Mouse (Mus musculus) heart, embryonic 10.5 days (tissue): ENCODE data around the gene Rasgef1a. TPM values are rescaled to one million over a fixed set of nuclear protein-coding genes. Genes with fewer than 3 reads are reported as not detected.

ENCODE experiments used
- DNase-seq: peaks from one replicate; pipeline ENCODE4 v3.0.0-alpha.2; 2017; ENCODE audit warnings: low spot score
- H3K27ac ChIP-seq: fragments of 300-500 bp; sonication (generic); 2 replicates; pipeline ENCODE4 v1.5.1; 2016; ENCODE audit warnings: mild to moderate bottlenecking
- H3K27me3 ChIP-seq: fragments of 300-500 bp; sonication (generic); 2 replicates; pipeline ENCODE4 v1.6.1; 2016; ENCODE audit warnings: mild to moderate bottlenecking; ENCODE audit not compliant: poor library complexity, insufficient read depth, severe bottlenecking
- H3K36me3 ChIP-seq: fragments of 300-500 bp; sonication (generic); 2 replicates; pipeline ENCODE4 v1.6.1; 2016; ENCODE audit warnings: mild to moderate bottlenecking, moderate library complexity
- H3K4me1 ChIP-seq: fragments of 300-500 bp; sonication (generic); 2 replicates; pipeline ENCODE4 v1.6.1; 2016; ENCODE audit warnings: mild to moderate bottlenecking
- H3K4me3 ChIP-seq: fragments of 300-500 bp; sonication (generic); 2 replicates; pipeline ENCODE4 v1.5.1; 2016; ENCODE audit warnings: mild to moderate bottlenecking, moderate library complexity
- H3K9me3 ChIP-seq: fragments of 300-500 bp; sonication (generic); 2 replicates; pipeline ENCODE4 v1.6.1; 2016; ENCODE audit warnings: mild to moderate bottlenecking, moderate library complexity
- WGBS: fragments of 180-500 bp; shearing (Covaris S2); methylation state at CpG from one replicate; pipeline ENCODE4 v1.1.7; 2016; 5-methylcytosine and 5-hydroxymethylcytosine counted together
- polyA plus RNA-seq: library from polyadenylated mRNA; unstranded; fragments of >200 nt; fragmentation: Nextera tagmentation; extraction: Ambion mirVana; gene quantifications from 2 replicates; pipeline ENCODE4 v1.2.1, GENCODE M21; 2016

Gene Rasgef1a
- polyA plus RNA-seq, 1 experiment from 2014 or later, result 0.35 TPM

DNA sequence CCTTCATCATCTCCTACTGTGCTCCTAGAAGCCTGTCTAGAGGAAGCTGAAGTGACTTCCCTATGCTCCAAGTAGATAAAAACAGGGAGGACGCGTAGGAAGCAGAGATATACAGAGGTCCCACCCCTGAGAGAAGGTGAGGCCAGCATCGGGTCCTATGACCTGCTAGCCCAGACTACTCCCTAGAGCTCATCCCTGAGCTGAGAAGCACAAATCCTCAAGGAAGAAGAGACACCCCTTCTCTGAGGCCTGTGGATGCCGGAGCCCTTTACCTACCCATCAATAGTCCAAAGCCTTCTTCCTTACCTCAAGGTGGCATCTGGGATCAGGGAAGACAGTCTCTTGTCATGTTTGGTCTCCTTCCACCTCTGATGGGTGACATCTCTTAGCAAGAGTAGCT is 69.5 kb downstream of the Rasgef1a start:
- no peak for DNase-seq
- peaks cover 17% of the 10 kb centered on the region for H3K4me1 ChIP-seq
- peaks cover 38% of the 10 kb centered on the region for H3K27me3 ChIP-seq
- 69% methylated on average over 4 of the region's 4 CpGs for WGBS
- H3K36me3 ChIP-seq, result no peaks in the 10 kb centered on the region
- no peak overlapping the region for H3K27ac ChIP-seq
- H3K9me3 ChIP-seq, result no peaks in the 10 kb centered on the region
- no peak overlapping the region for H3K4me3 ChIP-seq

- Histone ChIP-seq H3K27ac (no peak overlapping the region), H3K36me3 (no peaks in the 10 kb centered on the region), H3K4me1 (0 out of 2 replicates have a peak, but pooled peaks cover 6% of the 10 kb centered on the region), H3K27me3 (peaks cover 33% of the 10 kb centered on the region), H3K4me3 (no peak overlapping the region), H3K9me3 (no peaks in the 10 kb centered on the region)
- DNase-seq, result peak; percentile 73
- 68% methylated on average over 3 of the region's 3 CpGs for WGBS
Measured at GRCm38 (mm10) chr6:118082384-118082783, 71.1 kb downstream of the Rasgef1a start.

- no peak for DNase-seq
Measured at GRCm38 (mm10) chr6:118083608-118084007, 72.4 kb downstream of the Rasgef1a start.

DNA sequence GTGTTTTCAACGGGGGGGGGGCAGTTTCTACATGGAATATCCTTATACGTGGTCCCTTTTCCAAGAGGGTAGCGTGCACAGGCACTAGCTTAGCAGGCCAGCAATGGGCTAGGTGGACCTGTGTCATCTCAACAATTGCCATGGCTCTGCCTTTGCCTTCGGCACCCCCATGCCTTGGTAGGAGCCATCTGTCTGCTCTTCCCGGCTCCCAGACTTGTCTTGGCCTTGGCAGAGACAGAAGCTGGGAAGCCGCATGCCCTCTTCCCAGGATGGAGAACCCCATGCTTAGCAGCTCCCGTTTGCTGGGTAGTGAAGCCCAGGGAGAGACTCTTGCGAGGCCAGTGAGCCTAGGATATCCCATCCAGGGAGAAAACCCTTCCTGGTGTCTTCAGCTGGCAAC is 73.4 kb downstream of the Rasgef1a start:
- DNase-seq, result no peak
- Histone ChIP-seq H3K27ac (no peak overlapping the region), H3K36me3 (no peaks in the 10 kb centered on the region), H3K4me3 (no peak overlapping the region), H3K4me1 (0 out of 2 replicates have a peak, but pooled peaks cover 3% of the 10 kb centered on the region), H3K9me3 (no peaks in the 10 kb centered on the region), H3K27me3 (peaks cover 13% of the 10 kb centered on the region)
- 85% methylated on average over 8 of the region's 8 CpGs for WGBS

More at GRCm38 (mm10) chr6:118083608-118084007, 72.4 kb downstream of the Rasgef1a start:
- 71% methylated on average over 6 of the region's 6 CpGs for WGBS
- Histone ChIP-seq H3K9me3 (no peaks in the 10 kb centered on the region), H3K27me3 (peaks cover 23% of the 10 kb centered on the region), H3K4me1 (0 out of 2 replicates have a peak, but pooled peaks cover 6% of the 10 kb centered on the region), H3K27ac (no peak overlapping the region), H3K4me3 (no peak overlapping the region), H3K36me3 (no peaks in the 10 kb centered on the region)

GRCm38 (mm10) chr6:118087955-118088354 is 76.7 kb downstream of the Rasgef1a start:
- WGBS, result 52% methylated on average over 8 of the region's 8 CpGs
- H3K9me3 ChIP-seq, result no peaks in the 10 kb centered on the region
- H3K4me3 ChIP-seq, result no peak overlapping the region
- H3K27me3 ChIP-seq, result 0 out of 2 replicates have a peak, but pooled peaks cover 1% of the 10 kb centered on the region
- DNase-seq, result no peak
- H3K27ac ChIP-seq, result no peak overlapping the region
- H3K4me1 ChIP-seq, result 0 out of 2 replicates have a peak, but pooled peaks cover 3% of the 10 kb centered on the region
- H3K36me3 ChIP-seq, result no peaks in the 10 kb centered on the region

DNA sequence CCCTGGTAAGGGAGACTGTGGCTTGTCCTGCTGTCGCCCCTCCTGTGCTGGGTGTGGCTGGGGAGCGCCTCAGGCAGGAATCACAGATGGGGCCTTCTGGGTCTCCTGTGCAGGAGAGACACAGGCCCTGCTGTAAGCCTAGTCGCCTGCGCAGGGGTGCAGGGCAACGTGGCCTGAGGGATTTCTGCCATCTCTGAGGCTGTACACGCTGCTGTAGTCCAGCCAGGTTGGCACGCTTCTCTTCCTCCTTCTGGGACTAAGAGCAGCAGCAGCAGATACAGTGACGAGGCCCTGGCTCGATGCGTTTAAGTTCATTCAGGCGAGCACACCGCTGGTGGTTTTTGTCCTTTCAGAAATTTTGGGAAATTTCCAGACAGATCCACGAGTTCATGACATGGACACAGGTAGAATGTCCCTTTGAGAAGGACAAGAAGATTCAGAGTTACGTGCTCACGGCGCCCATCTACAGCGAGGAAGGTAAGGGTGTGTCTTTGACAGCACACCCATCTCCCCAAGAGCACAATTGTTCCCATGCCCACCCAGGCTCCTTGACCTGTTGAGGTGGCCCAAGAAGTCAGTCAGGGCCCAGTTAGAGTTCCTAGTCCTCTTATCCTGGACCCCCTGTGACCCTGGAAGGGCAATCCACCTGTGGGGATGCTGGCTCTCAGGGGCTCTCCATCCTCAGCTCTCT is 77.7 kb downstream of the Rasgef1a start:
- no peak for DNase-seq
- Histone ChIP-seq H3K9me3 (no peaks in the 10 kb centered on the region), H3K27me3 (0 out of 2 replicates have a peak, but pooled peaks cover 5% of the 10 kb centered on the region), H3K27ac (no peak overlapping the region), H3K4me1 (no peaks in the 10 kb centered on the region), H3K4me3 (no peak overlapping the region), H3K36me3 (no peaks in the 10 kb centered on the region)
- WGBS, result 83% methylated on average over 17 of the region's 17 CpGs

- DNase-seq, result no peak
- Histone ChIP-seq H3K4me3 (no peak overlapping the region), H3K4me1 (no peaks in the 10 kb centered on the region), H3K27me3 (0 out of 2 replicates have a peak, but pooled peaks cover 5% of the 10 kb centered on the region), H3K9me3 (no peaks in the 10 kb centered on the region), H3K27ac (no peak overlapping the region), H3K36me3 (no peaks in the 10 kb centered on the region)
- WGBS, result 79% methylated on average over 9 of the region's 9 CpGs
Measured at GRCm38 (mm10) chr6:118090827-118091226, 79.6 kb downstream of the Rasgef1a start.

- DNase-seq, result no peak
- Histone ChIP-seq H3K4me3 (no peak overlapping the region), H3K36me3 (no peaks in the 10 kb centered on the region), H3K4me1 (no peaks in the 10 kb centered on the region), H3K9me3 (no peaks in the 10 kb centered on the region), H3K27ac (no peak overlapping the region), H3K27me3 (0 out of 2 replicates have a peak, but pooled peaks cover 5% of the 10 kb centered on the region)
- WGBS, result 72% methylated on average over 8 of the region's 8 CpGs
Measured at GRCm38 (mm10) chr6:118097765-118098365, 86.6 kb downstream of the Rasgef1a start.

DNA sequence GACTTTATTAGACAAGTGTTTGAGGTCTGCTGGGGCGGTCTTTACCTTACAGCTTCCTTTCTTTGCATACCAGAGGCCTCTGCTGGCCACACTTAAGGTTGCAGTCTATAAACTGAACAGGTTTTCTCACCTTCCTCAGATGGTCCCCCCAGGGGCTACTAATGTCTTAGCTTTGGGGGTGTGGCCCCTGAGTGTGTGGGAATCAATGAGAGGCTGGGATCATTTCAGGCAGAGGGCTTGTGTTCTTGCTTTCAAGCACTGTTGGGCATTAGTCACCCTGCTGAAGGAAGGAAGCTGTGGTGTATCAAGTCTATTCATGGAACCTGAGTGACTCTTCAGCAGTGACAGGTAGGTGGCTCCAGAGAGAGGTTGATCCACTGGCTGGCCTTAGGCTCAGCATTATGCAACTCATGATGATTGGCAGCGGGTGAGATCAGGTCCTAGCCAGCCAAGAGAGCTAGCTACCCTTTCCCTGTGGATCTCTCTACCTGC is 88.1 kb downstream of the Rasgef1a start:
- H3K4me1 ChIP-seq, result no peaks in the 10 kb centered on the region
- H3K9me3 ChIP-seq, result no peaks in the 10 kb centered on the region
- H3K4me3 ChIP-seq, result no peak overlapping the region
- WGBS, result 33% methylated on average over 2 of the region's 2 CpGs
- H3K27ac ChIP-seq, result no peak overlapping the region
- H3K36me3 ChIP-seq, result no peaks in the 10 kb centered on the region
- peak; percentile 72 for DNase-seq
- H3K27me3 ChIP-seq, result no peaks in the 10 kb centered on the region

- no peak overlapping the region for H3K27ac ChIP-seq
- H3K27me3 ChIP-seq, result no peaks in the 10 kb centered on the region
- no peaks in the 10 kb centered on the region for H3K4me1 ChIP-seq
- DNase-seq, result no peak
- H3K9me3 ChIP-seq, result no peaks in the 10 kb centered on the region
- no peak overlapping the region for H3K4me3 ChIP-seq
- peaks cover 11% of the 10 kb centered on the region; the same call in 1 of the 2 replicates for H3K36me3 ChIP-seq
- 55% methylated on average over 1 of the region's 1 CpGs for WGBS
Measured at GRCm38 (mm10) chr6:118111810-118112209, 100.6 kb downstream of the Rasgef1a start.

- H3K9me3 ChIP-seq, result no peaks in the 10 kb centered on the region
- no peaks in the 10 kb centered on the region for H3K27me3 ChIP-seq
- no peak for DNase-seq
- WGBS, result 72% methylated on average over 1 of the region's 1 CpGs
- H3K27ac ChIP-seq, result no peak overlapping the region
- peaks cover 21% of the 10 kb centered on the region for H3K36me3 ChIP-seq
- H3K4me3 ChIP-seq, result no peak overlapping the region
- peaks cover 11% of the 10 kb centered on the region; the same call in 1 of the 2 replicates for H3K4me1 ChIP-seq
Measured at GRCm38 (mm10) chr6:118122767-118123166, 111.5 kb downstream of the Rasgef1a start.

DNA sequence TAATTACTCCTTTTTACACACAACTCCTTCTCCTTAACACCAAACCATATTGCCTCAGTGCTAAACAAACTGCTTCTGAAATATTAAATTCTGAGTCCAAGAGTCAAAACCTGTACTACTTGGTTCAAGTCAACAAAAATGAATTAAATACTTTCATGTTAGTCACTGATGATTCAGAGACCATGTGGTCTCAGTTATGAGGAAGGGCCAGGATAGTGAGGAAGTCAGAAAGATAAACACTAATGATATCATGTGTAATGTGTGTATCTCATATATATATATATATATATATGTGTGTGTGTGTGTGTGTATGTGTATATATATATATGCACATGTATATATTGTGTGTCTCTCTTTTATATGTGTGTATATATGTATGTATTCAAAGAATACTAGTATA is 115.3 kb downstream of the Rasgef1a start:
- no peaks in the 10 kb centered on the region for H3K9me3 ChIP-seq
- no peaks in the 10 kb centered on the region for H3K27me3 ChIP-seq
- H3K27ac ChIP-seq, result no peak overlapping the region
- no peak overlapping the region for H3K4me3 ChIP-seq
- peaks cover 20% of the 10 kb centered on the region; the same call in 1 of the 2 replicates for H3K4me1 ChIP-seq
- DNase-seq, result no peak
- peaks cover 18% of the 10 kb centered on the region for H3K36me3 ChIP-seq

GRCm38 (mm10) chr6:118127198-118127597 is 116.0 kb downstream of the Rasgef1a start:
- no peak for DNase-seq
- Histone ChIP-seq H3K4me1 (peaks cover 20% of the 10 kb centered on the region; the same call in 1 of the 2 replicates), H3K27ac (no peak overlapping the region), H3K36me3 (peaks cover 14% of the 10 kb centered on the region), H3K9me3 (no peaks in the 10 kb centered on the region), H3K27me3 (no peaks in the 10 kb centered on the region), H3K4me3 (no peak overlapping the region)
- 77% methylated on average over 7 of the region's 7 CpGs for WGBS
